Mouse (Mus musculus): ENCODE data around the gene Myo1e. TPM values are rescaled to one million over a fixed set of nuclear protein-coding genes. Genes with fewer than 3 reads are reported as not detected.
A peak's percentile ranks its signal among the peaks of the same experiment; 100 is the strongest.

The Myo1e gene
- polyA plus RNA-seq, 1 experiment from 2014 or later = 26.4 TPM

- Histone ChIP-seq H3K4me2 (replicated peaks; ENCODE audit: low read depth, low read length) (0 out of 2 replicates have a peak overlapping the region, but pooled peaks have one; percentile 1), H3K36me3 (ENCODE audit: insufficient read depth, low read length) (no peaks in the 10 kb centered on the region), H3K9ac (replicated peaks; ENCODE audit: low read length) (0 out of 2 replicates have a peak overlapping the region, but pooled peaks have one; percentile 1), H3K9me3 (ENCODE audit: low read length) (no peaks in the 10 kb centered on the region), H3K27ac (ENCODE audit: low read length) (peak overlapping the region; percentile 83), H3K4me1 (ENCODE audit: insufficient read depth, low read length) (peaks cover 69% of the 10 kb centered on the region), H3K27me3 (ENCODE audit: insufficient read depth, low read length) (no peaks in the 10 kb centered on the region), H3K4me3 (ENCODE audit: low read length) (no peak overlapping the region)
- peak; percentile 71 for ATAC-seq (ENCODE audit: low FRiP score, low TSS enrichment)
- 42% methylated on average over 9 of the region's 9 CpGs for WGBS
These were observed 53.2 kb downstream of the Myo1e start for GRCm38 (mm10) chr9:70260324-70260841.

GRCm38 (mm10) chr9:70261646-70262045, 54.5 kb downstream of the Myo1e start:
- H3K9me3 ChIP-seq (ENCODE audit: low read length) = no peaks in the 10 kb centered on the region
- peaks cover 69% of the 10 kb centered on the region for H3K4me1 ChIP-seq (ENCODE audit: insufficient read depth, low read length)
- no peak for ATAC-seq (ENCODE audit: low FRiP score, low TSS enrichment)
- H3K27ac ChIP-seq (ENCODE audit: low read length) = no peak overlapping the region
- no peak overlapping the region for H3K9ac ChIP-seq (replicated peaks; ENCODE audit: low read length)
- H3K4me2 ChIP-seq (replicated peaks; ENCODE audit: low read depth, low read length) = no peak overlapping the region
- H3K4me3 ChIP-seq (ENCODE audit: low read length) = no peak overlapping the region
- no peaks in the 10 kb centered on the region for H3K36me3 ChIP-seq (ENCODE audit: insufficient read depth, low read length)
- no peaks in the 10 kb centered on the region for H3K27me3 ChIP-seq (ENCODE audit: insufficient read depth, low read length)
- 69% methylated on average over 5 of the region's 5 CpGs for WGBS

- Histone ChIP-seq H3K27me3 (ENCODE audit: insufficient read depth, low read length) (no peaks in the 10 kb centered on the region), H3K4me3 (ENCODE audit: low read length) (no peak overlapping the region), H3K9ac (replicated peaks; ENCODE audit: low read length) (no peak overlapping the region), H3K36me3 (ENCODE audit: insufficient read depth, low read length) (no peaks in the 10 kb centered on the region), H3K9me3 (ENCODE audit: low read length) (no peaks in the 10 kb centered on the region), H3K4me1 (ENCODE audit: insufficient read depth, low read length) (peaks cover 56% of the 10 kb centered on the region), H3K27ac (ENCODE audit: low read length) (peak overlapping the region; percentile 63), H3K4me2 (replicated peaks; ENCODE audit: low read depth, low read length) (no peak overlapping the region)
- WGBS = 42% methylated on average over 8 of the region's 8 CpGs
- no peak for ATAC-seq (ENCODE audit: low FRiP score, low TSS enrichment)
These were observed 56.0 kb downstream of the Myo1e start for GRCm38 (mm10) chr9:70263134-70263533.

- Histone ChIP-seq H3K4me2 (replicated peaks; ENCODE audit: low read depth, low read length) (no peak overlapping the region), H3K9ac (replicated peaks; ENCODE audit: low read length) (0 out of 2 replicates have a peak overlapping the region, but pooled peaks have one; percentile 2), H3K27ac (ENCODE audit: low read length) (peak overlapping the region; percentile 63), H3K4me3 (ENCODE audit: low read length) (no peak overlapping the region), H3K9me3 (ENCODE audit: low read length) (no peaks in the 10 kb centered on the region), H3K36me3 (ENCODE audit: insufficient read depth, low read length) (no peaks in the 10 kb centered on the region), H3K27me3 (ENCODE audit: insufficient read depth, low read length) (no peaks in the 10 kb centered on the region), H3K4me1 (ENCODE audit: insufficient read depth, low read length) (peaks cover 51% of the 10 kb centered on the region)
- no peak for ATAC-seq (ENCODE audit: low FRiP score, low TSS enrichment)
- 42% methylated on average over 7 of the region's 7 CpGs for WGBS
These were observed 56.6 kb downstream of the Myo1e start for GRCm38 (mm10) chr9:70263735-70264134.

GRCm38 (mm10) chr9:70265513-70265912, 58.4 kb downstream of the Myo1e start:
- no peak overlapping the region for H3K9ac ChIP-seq (replicated peaks; ENCODE audit: low read length)
- no peaks in the 10 kb centered on the region for H3K9me3 ChIP-seq (ENCODE audit: low read length)
- no peaks in the 10 kb centered on the region for H3K36me3 ChIP-seq (ENCODE audit: insufficient read depth, low read length)
- ATAC-seq (ENCODE audit: low FRiP score, low TSS enrichment) = no peak
- WGBS = 87% methylated on average over 5 of the region's 5 CpGs
- H3K4me3 ChIP-seq (ENCODE audit: low read length) = no peak overlapping the region
- H3K27me3 ChIP-seq (ENCODE audit: insufficient read depth, low read length) = no peaks in the 10 kb centered on the region
- no peak overlapping the region for H3K4me2 ChIP-seq (replicated peaks; ENCODE audit: low read depth, low read length)
- peaks cover 34% of the 10 kb centered on the region for H3K4me1 ChIP-seq (ENCODE audit: insufficient read depth, low read length)
- H3K27ac ChIP-seq (ENCODE audit: low read length) = no peak overlapping the region

GRCm38 (mm10) chr9:70266186-70266585, 59.0 kb downstream of the Myo1e start:
- Histone ChIP-seq H3K4me1 (ENCODE audit: insufficient read depth, low read length) (peaks cover 28% of the 10 kb centered on the region), H3K4me3 (ENCODE audit: low read length) (no peak overlapping the region), H3K4me2 (replicated peaks; ENCODE audit: low read depth, low read length) (no peak overlapping the region), H3K27ac (ENCODE audit: low read length) (no peak overlapping the region), H3K9ac (replicated peaks; ENCODE audit: low read length) (no peak overlapping the region), H3K9me3 (ENCODE audit: low read length) (no peaks in the 10 kb centered on the region), H3K36me3 (ENCODE audit: insufficient read depth, low read length) (no peaks in the 10 kb centered on the region), H3K27me3 (ENCODE audit: insufficient read depth, low read length) (no peaks in the 10 kb centered on the region)
- 91% methylated on average over 2 of the region's 2 CpGs for WGBS
- ATAC-seq (ENCODE audit: low FRiP score, low TSS enrichment) = no peak

GRCm38 (mm10) chr9:70267108-70267507, 60.0 kb downstream of the Myo1e start:
- Histone ChIP-seq H3K9me3 (ENCODE audit: low read length) (no peaks in the 10 kb centered on the region), H3K27me3 (ENCODE audit: insufficient read depth, low read length) (no peaks in the 10 kb centered on the region), H3K4me1 (ENCODE audit: insufficient read depth, low read length) (peaks cover 24% of the 10 kb centered on the region), H3K36me3 (ENCODE audit: insufficient read depth, low read length) (no peaks in the 10 kb centered on the region), H3K9ac (replicated peaks; ENCODE audit: low read length) (no peak overlapping the region), H3K4me2 (replicated peaks; ENCODE audit: low read depth, low read length) (no peak overlapping the region), H3K4me3 (ENCODE audit: low read length) (no peak overlapping the region), H3K27ac (ENCODE audit: low read length) (no peak overlapping the region)
- no peak for ATAC-seq (ENCODE audit: low FRiP score, low TSS enrichment)
- 79% methylated on average over 5 of the region's 5 CpGs for WGBS

GRCm38 (mm10) chr9:70269349-70269748, 62.2 kb downstream of the Myo1e start:
- 75% methylated on average over 10 of the region's 10 CpGs for WGBS
- H3K36me3 ChIP-seq (ENCODE audit: insufficient read depth, low read length) = no peaks in the 10 kb centered on the region
- no peaks in the 10 kb centered on the region for H3K9me3 ChIP-seq (ENCODE audit: low read length)
- 0 out of 2 replicates have a peak, but pooled peaks cover 4% of the 10 kb centered on the region for H3K4me1 ChIP-seq (ENCODE audit: insufficient read depth, low read length)
- H3K9ac ChIP-seq (replicated peaks; ENCODE audit: low read length) = no peak overlapping the region
- no peak overlapping the region for H3K4me3 ChIP-seq (ENCODE audit: low read length)
- ATAC-seq (ENCODE audit: low FRiP score, low TSS enrichment) = 0 out of 2 replicates have a peak, but pooled peaks have one; percentile 46
- H3K27ac ChIP-seq (ENCODE audit: low read length) = peak overlapping the region; percentile 48; the same call in 1 of the 2 replicates
- no peak overlapping the region for H3K4me2 ChIP-seq (replicated peaks; ENCODE audit: low read depth, low read length)
- H3K27me3 ChIP-seq (ENCODE audit: insufficient read depth, low read length) = no peaks in the 10 kb centered on the region

GRCm38 (mm10) chr9:70270468-70270867, 63.3 kb downstream of the Myo1e start:
- H3K9ac ChIP-seq (replicated peaks; ENCODE audit: low read length) = no peak overlapping the region
- 0 out of 2 replicates have a peak, but pooled peaks cover 4% of the 10 kb centered on the region for H3K4me1 ChIP-seq (ENCODE audit: insufficient read depth, low read length)
- ATAC-seq (ENCODE audit: low FRiP score, low TSS enrichment) = no peak
- H3K36me3 ChIP-seq (ENCODE audit: insufficient read depth, low read length) = no peaks in the 10 kb centered on the region
- whole genome bisulfite sequencing = 93% methylated on average over 4 of the region's 4 CpGs
- no peak overlapping the region for H3K4me3 ChIP-seq (ENCODE audit: low read length)
- H3K9me3 ChIP-seq (ENCODE audit: low read length) = no peaks in the 10 kb centered on the region
- 0 out of 2 replicates have a peak overlapping the region, but pooled peaks have one; percentile 10 for H3K27ac ChIP-seq (ENCODE audit: low read length)
- no peak overlapping the region for H3K4me2 ChIP-seq (replicated peaks; ENCODE audit: low read depth, low read length)
- H3K27me3 ChIP-seq (ENCODE audit: insufficient read depth, low read length) = no peaks in the 10 kb centered on the region

GRCm38 (mm10) chr9:70271137-70271536, 64.0 kb downstream of the Myo1e start:
- Histone ChIP-seq H3K36me3 (ENCODE audit: insufficient read depth, low read length) (no peaks in the 10 kb centered on the region), H3K9ac (replicated peaks; ENCODE audit: low read length) (no peak overlapping the region), H3K27me3 (ENCODE audit: insufficient read depth, low read length) (no peaks in the 10 kb centered on the region), H3K4me3 (ENCODE audit: low read length) (no peak overlapping the region), H3K4me1 (ENCODE audit: insufficient read depth, low read length) (0 out of 2 replicates have a peak, but pooled peaks cover 4% of the 10 kb centered on the region), H3K4me2 (replicated peaks; ENCODE audit: low read depth, low read length) (no peak overlapping the region), H3K27ac (ENCODE audit: low read length) (peak overlapping the region; percentile 25; the same call in 1 of the 2 replicates), H3K9me3 (ENCODE audit: low read length) (no peaks in the 10 kb centered on the region)
- WGBS = 55% methylated on average over 7 of the region's 7 CpGs
- peak; percentile 67; the same call in 1 of the 2 replicates for ATAC-seq (ENCODE audit: low FRiP score, low TSS enrichment)
